Mouse (Mus musculus): Measurements from ENCODE around the gene Gm11114. TPM values are rescaled to one million over a fixed set of nuclear protein-coding genes. Genes with fewer than 3 reads are reported as not detected.

Gene Gm11114
- polyA plus RNA-seq (2021; fragmentation: Nextera tagmentation), result not detected in 2 replicates
- long read RNA-seq, experiment 1, result 0 reads
- long read RNA-seq, experiment 2, result 0 reads

GRCm38 (mm10) chr9:85312473-85312872, at the start of gene Gm11114:
Gm11114 (plus strand) TSS chr9:85312773.

GRCm38 (mm10) chr9:85327242-85328211, 15.0 kb downstream of the Gm11114 start, which contains the start of gene Tent5a:
Tent5a (minus strand) TSS chr9:85327348.

Other genes with a start within 250 kb of the Gm11114 start
- gene Tent5a, start 14.6 kb downstream of the Gm11114 start, polyA plus RNA-seq (2021; fragmentation: Nextera tagmentation), result 1.1 and 1.6 TPM in 2 replicates